15 mouse cellular contexts compared by ENCODE assay signal in the genomic region with DNA sequence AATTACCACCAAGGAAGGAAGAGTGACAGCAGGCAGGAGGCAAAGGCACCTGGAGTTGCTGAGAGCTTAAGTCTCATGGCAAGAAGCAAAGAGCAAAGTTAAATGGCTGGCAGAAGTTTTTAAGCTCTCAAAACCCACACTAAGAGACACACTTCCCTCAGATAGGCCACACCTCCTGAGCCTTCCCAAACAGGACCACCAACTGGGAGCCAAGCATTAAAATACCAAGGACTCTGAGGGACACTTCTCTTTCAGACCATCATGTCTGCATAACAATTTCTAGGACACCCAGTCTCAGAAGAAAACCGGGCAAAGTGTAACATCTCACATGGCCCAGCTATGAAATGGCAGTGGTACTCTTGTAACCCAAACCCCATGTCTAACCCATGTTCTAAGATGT. TPM values are rescaled to one million over a fixed set of nuclear protein-coding genes. Genes with fewer than 3 reads are reported as not detected.
DNase-seq lines count a peak whose midpoint lies in the region; ATAC-seq and TF ChIP-seq lines count a peak whose summit lies in the region.
"Had no signal": no experiment of that assay in that cellular context is flagged by ENCODE, and none has a peak within 500 bp of the region (broad histone marks: within the 10 kb centered on the region; RNA-seq: fewer than 3 reads in every experiment).

No protein-coding gene starts in this region.

- H3K36me3 ChIP-seq in E14TG2a.4 (ENCODE audit: insufficient read depth, low read length) (no peaks in the 10 kb centered on the region), ES-Bruce4 (ENCODE audit: control insufficient read depth, insufficient read depth, low read length, poor library complexity, severe bottlenecking) (no peaks in the 10 kb centered on the region)
- no peaks in the 10 kb centered on the region for H3K36me3 ChIP-seq in intestine, embryonic 15.5 days
- no peaks in the 10 kb centered on the region for H3K36me3 ChIP-seq in stomach, embryonic 15.5 days
- H3K36me3 ChIP-seq: embryonic facial prominence, embryonic 12.5 days; forebrain, embryonic 15.5 days; heart, embryonic 13.5 days; hindbrain, embryonic 15.5 days had no signal

- TF ChIP-seq CTCF in E14TG2a.4 (conservative IDR thresholded peaks at IDR 0.05; ENCODE audit: low read length) (no peak), ES-Bruce4 (IDR thresholded peaks at IDR 0.05; ENCODE audit: low read depth, low read length) (no peak)

- no peak overlapping the region for H3K9ac ChIP-seq in ES-Bruce4 (ENCODE audit: low read depth, poor library complexity, severe bottlenecking)
- H3K9ac ChIP-seq in intestine, embryonic 15.5 days: no peak overlapping the region
- no peak overlapping the region for H3K9ac ChIP-seq in stomach, embryonic 15.5 days
- H3K9ac ChIP-seq: embryonic facial prominence, embryonic 12.5 days; forebrain, embryonic 15.5 days; heart, embryonic 13.5 days; hindbrain, embryonic 15.5 days had no signal

- DNase-seq in lung, postnatal 25 days (ENCODE audit: low spot score): no peak
- no peak for DNase-seq in left cerebral cortex, postnatal 25 days (ENCODE audit: low spot score in 2 of 2)
- DNase-seq in urinary bladder, postnatal 10 days (ENCODE audit: low spot score): no peak
- DNase-seq: adrenal gland, adult 8-10 months; adrenal gland, postnatal 36 days; gastrocnemius, postnatal 36 days; heart, postnatal 36 days had no signal

- H3K4me3 ChIP-seq in E14TG2a.4 (replicated peaks; ENCODE audit: low read length): peak overlapping the region; percentile 77
- no peak overlapping the region for H3K4me3 ChIP-seq in ES-Bruce4 (ENCODE audit: low read depth, low read length)
- H3K4me3 ChIP-seq in intestine, embryonic 15.5 days (replicated peaks): no peak overlapping the region
- no peak overlapping the region for H3K4me3 ChIP-seq in stomach, embryonic 15.5 days (replicated peaks)
- H3K4me3 ChIP-seq: embryonic facial prominence, embryonic 12.5 days; forebrain, embryonic 15.5 days; heart, embryonic 13.5 days; hindbrain, embryonic 15.5 days had no signal

- H3K9me3 ChIP-seq in E14TG2a.4 (ENCODE audit: low read length): 0 out of 2 replicates have a peak, but pooled peaks cover 5% of the 10 kb centered on the region
- no peaks in the 10 kb centered on the region for H3K9me3 ChIP-seq in ES-Bruce4 (replicated peaks; ENCODE audit: control insufficient read depth, insufficient read depth, low read length, poor library complexity, severe bottlenecking)
- no peaks in the 10 kb centered on the region for H3K9me3 ChIP-seq in intestine, embryonic 15.5 days
- no peaks in the 10 kb centered on the region for H3K9me3 ChIP-seq in stomach, embryonic 15.5 days
- H3K9me3 ChIP-seq: embryonic facial prominence, embryonic 12.5 days; forebrain, embryonic 15.5 days; heart, embryonic 13.5 days; hindbrain, embryonic 15.5 days had no signal

- no peaks in the 10 kb centered on the region for H3K27me3 ChIP-seq in E14TG2a.4 (ENCODE audit: insufficient read depth, low read length)
- H3K27me3 ChIP-seq in ES-Bruce4 (ENCODE audit: control insufficient read depth, insufficient read depth, low read length, poor library complexity, severe bottlenecking): no peaks in the 10 kb centered on the region
- H3K27me3 ChIP-seq in intestine, embryonic 15.5 days (replicated peaks): no peaks in the 10 kb centered on the region
- no peaks in the 10 kb centered on the region for H3K27me3 ChIP-seq in stomach, embryonic 15.5 days (replicated peaks)
- H3K27me3 ChIP-seq: embryonic facial prominence, embryonic 12.5 days; forebrain, embryonic 15.5 days; hindbrain, embryonic 15.5 days had no signal

- no peak for TF ChIP-seq POLR2A in ES-Bruce4 (IDR thresholded peaks at IDR 0.05; ENCODE audit: insufficient read depth, low read length)

- WGBS in intestine, embryonic 15.5 days: 89% methylated on average over 1 of the region's 1 CpGs
- WGBS in stomach, embryonic 15.5 days: 79% methylated on average over 1 of the region's 1 CpGs

- H3K27ac ChIP-seq in ES-Bruce4 (ENCODE audit: insufficient read depth, low read length): peak overlapping the region; percentile 91
- 0 out of 2 replicates have a peak overlapping the region, but pooled peaks have one; percentile 27 for H3K27ac ChIP-seq in intestine, embryonic 15.5 days
- H3K27ac ChIP-seq in stomach, embryonic 15.5 days: peak overlapping the region; percentile 51; the same call in 1 of the 2 replicates
- H3K27ac ChIP-seq: embryonic facial prominence, embryonic 12.5 days; forebrain, embryonic 15.5 days; heart, embryonic 13.5 days; hindbrain, embryonic 15.5 days had no signal

- H3K4me2 ChIP-seq in intestine, embryonic 15.5 days (replicated peaks): no peak overlapping the region
- no peak overlapping the region for H3K4me2 ChIP-seq in stomach, embryonic 15.5 days
- H3K4me2 ChIP-seq: embryonic facial prominence, embryonic 12.5 days; forebrain, embryonic 15.5 days; heart, embryonic 13.5 days; hindbrain, embryonic 15.5 days had no signal

- ATAC-seq in intestine, embryonic 15.5 days: no peak
- ATAC-seq in stomach, embryonic 15.5 days (ENCODE audit: insufficient read depth, low FRiP score, low read depth): no peak
- ATAC-seq: forebrain, embryonic 15.5 days had no signal

- peaks cover 52% of the 10 kb centered on the region for H3K4me1 ChIP-seq in E14TG2a.4 (replicated peaks; ENCODE audit: low read depth, low read length)
- peaks cover 2% of the 10 kb centered on the region for H3K4me1 ChIP-seq in ES-Bruce4 (ENCODE audit: control insufficient read depth, insufficient read depth, low read length)
- H3K4me1 ChIP-seq in intestine, embryonic 15.5 days (replicated peaks): peaks cover 10% of the 10 kb centered on the region
- H3K4me1 ChIP-seq in stomach, embryonic 15.5 days: peaks cover 10% of the 10 kb centered on the region; the same call in 1 of the 2 replicates
- H3K4me1 ChIP-seq: embryonic facial prominence, embryonic 12.5 days; hindbrain, embryonic 15.5 days had no signal

- no peak for TF ChIP-seq EP300 in ES-Bruce4 (IDR thresholded peaks at IDR 0.05; ENCODE audit: insufficient read depth, low read depth, low read length)

- intact Hi-C loops in left cerebral cortex, postnatal 25 days (cut with DNase I): no loop called here

RNA-seq across cellular contexts. Expression of a gene that starts 9.4 kb away (rescaled TPM):
- polyA plus RNA-seq in ES-Bruce4 (2011; ENCODE audit: insufficient read depth, insufficient read length, low read depth, missing spikeins): 73.2 and 86.4 TPM in 2 replicates
- 124 and 133 TPM in 2 replicates for polyA plus RNA-seq in intestine, embryonic 15.5 days (2015; fragmentation: Nextera tagmentation; extraction: Ambion mirVana)
- 73.4 and 76.4 TPM in 2 replicates for polyA plus RNA-seq in stomach, embryonic 15.5 days (2015; fragmentation: Nextera tagmentation; extraction: Ambion mirVana)
- 10 to 100 TPM; 13.1 to 14.1 TPM for total RNA-seq in left cerebral cortex, postnatal 25 days (2021)

Comparison
In these comparisons a context has a peak if more than half of its experiments do, and no peak if none do; other contexts are left out.
1. H3K27ac ChIP-seq: peak in every context shown above with its lines; median percentile 91 in ES-Bruce4; 51 in stomach, embryonic 15.5 days; 27 in intestine, embryonic 15.5 days.